20 mouse cellular contexts compared by ENCODE assay signal in the genomic region with DNA sequence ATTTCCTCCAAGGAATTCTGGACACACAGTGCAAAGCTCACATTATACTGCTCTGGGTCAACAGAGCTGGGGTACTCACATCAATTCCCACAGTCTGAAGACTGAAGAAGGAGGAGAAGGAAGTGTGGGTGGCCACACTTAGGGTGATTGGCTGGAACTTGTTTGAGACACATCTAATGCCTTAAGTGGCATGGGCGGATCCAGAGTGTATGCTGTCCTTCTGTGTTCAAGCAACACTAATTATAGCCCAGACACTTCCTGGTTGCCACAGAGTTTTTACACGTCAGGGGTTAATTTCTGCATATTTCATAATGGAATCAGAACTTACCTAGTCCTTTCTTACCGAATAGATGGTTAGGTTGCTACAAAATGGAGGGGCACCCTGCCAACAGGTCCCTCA.
"Had no signal": no experiment of that assay in that cellular context is flagged by ENCODE, and none has a peak within 500 bp of the region (broad histone marks: within the 10 kb centered on the region; RNA-seq: fewer than 3 reads in every experiment).

No protein-coding gene starts in this region.

- H3K27me3 ChIP-seq: liver, embryonic 13.5 days; liver, embryonic 15.5 days; lung, embryonic 15.5 days; midbrain, embryonic 13.5 days; neural tube, embryonic 13.5 days; neural tube, embryonic 15.5 days had no signal

- H3K4me2 ChIP-seq: liver, embryonic 13.5 days; liver, embryonic 15.5 days; lung, embryonic 15.5 days; midbrain, embryonic 11.5 days; midbrain, embryonic 13.5 days; midbrain, embryonic 15.5 days; neural tube, embryonic 13.5 days; neural tube, embryonic 15.5 days had no signal

- H3K9ac ChIP-seq: liver, embryonic 13.5 days; liver, embryonic 15.5 days; liver, postnatal 0 days; lung, embryonic 15.5 days; midbrain, embryonic 13.5 days; midbrain, embryonic 15.5 days; neural tube, embryonic 13.5 days; neural tube, embryonic 15.5 days had no signal

- H3K27ac ChIP-seq: liver, embryonic 13.5 days; liver, embryonic 15.5 days; lung, embryonic 15.5 days; macrophage; midbrain, embryonic 13.5 days; midbrain, embryonic 15.5 days; neural tube, embryonic 13.5 days; neural tube, embryonic 15.5 days had no signal

- ATAC-seq: liver, postnatal 0 days; midbrain, embryonic 13.5 days; midbrain, embryonic 15.5 days had no signal

- H3K36me3 ChIP-seq: liver, embryonic 13.5 days; liver, embryonic 15.5 days; lung, embryonic 15.5 days; midbrain, embryonic 13.5 days; midbrain, embryonic 15.5 days; neural tube, embryonic 13.5 days; neural tube, embryonic 15.5 days had no signal

- H3K9me3 ChIP-seq: liver, embryonic 13.5 days; liver, embryonic 15.5 days; lung, embryonic 15.5 days; midbrain, embryonic 13.5 days; midbrain, embryonic 15.5 days; neural tube, embryonic 13.5 days; neural tube, embryonic 15.5 days had no signal

- H3K4me1 ChIP-seq: liver, embryonic 13.5 days; liver, embryonic 15.5 days; midbrain, embryonic 15.5 days; neural tube, embryonic 13.5 days had no signal

- H3K4me3 ChIP-seq: liver, embryonic 13.5 days; liver, embryonic 15.5 days; lung, embryonic 15.5 days; megakaryocyte, embryonic 14.5 days; midbrain, embryonic 13.5 days; midbrain, embryonic 15.5 days; myocyte; neural tube, embryonic 13.5 days; neural tube, embryonic 15.5 days had no signal

- DNase-seq: liver, embryonic 13.5 days; liver, postnatal 0 days; lung, adult 2 months; lung, postnatal 10 days; right cerebral cortex, postnatal 25 days; right cerebral cortex, postnatal 4 days; spleen, adult 18-20 months; thymus, adult 18-20 months; thymus, postnatal 14 days; thymus, postnatal 36 days had no signal
